Mouse (Mus musculus): ENCODE measurements around the gene Zbtb21.

Gene Zbtb21

GRCm38 (mm10) chr16:97941844-97942243 is 20.6 kb downstream of the Zbtb21 start:
- DNase-seq, result no peak

- no peak for DNase-seq
Measured at GRCm38 (mm10) chr16:97940471-97940973, 21.9 kb downstream of the Zbtb21 start.

- DNase-seq, result no peak
Measured at GRCm38 (mm10) chr16:97935815-97936214, 26.6 kb downstream of the Zbtb21 start.

GRCm38 (mm10) chr16:97930231-97930630 is 32.2 kb downstream of the Zbtb21 start:
- DNase-seq, result no peak

- no peak for DNase-seq
Measured at GRCm38 (mm10) chr16:97929520-97929919, 32.9 kb downstream of the Zbtb21 start.

GRCm38 (mm10) chr16:97927331-97927938 is 35.0 kb downstream of the Zbtb21 start:
- DNase-seq, result no peak

GRCm38 (mm10) chr16:97926381-97926780 is 36.0 kb downstream of the Zbtb21 start:
- DNase-seq, result no peak

- no peak for DNase-seq
Measured at GRCm38 (mm10) chr16:97925760-97926159, 36.7 kb downstream of the Zbtb21 start.

GRCm38 (mm10) chr16:97923700-97924099 is 38.7 kb downstream of the Zbtb21 start:
- no peak for DNase-seq

- no peak for DNase-seq
Measured at GRCm38 (mm10) chr16:97922779-97923126, 39.7 kb downstream of the Zbtb21 start.

GRCm38 (mm10) chr16:97921961-97922778 is 40.3 kb downstream of the Zbtb21 start:
- DNase-seq, result peak; percentile 74

- DNase-seq, result no peak
Measured at GRCm38 (mm10) chr16:97920621-97921020, 41.8 kb downstream of the Zbtb21 start.

- no peak for DNase-seq
Measured at GRCm38 (mm10) chr16:97919793-97920192, 42.6 kb downstream of the Zbtb21 start.

- DNase-seq, result no peak
Measured at GRCm38 (mm10) chr16:97912873-97913272, 49.5 kb downstream of the Zbtb21 start.

GRCm38 (mm10) chr16:97909356-97909755 is 53.1 kb downstream of the Zbtb21 start:
- no peak for DNase-seq

- no peak for DNase-seq
Measured at GRCm38 (mm10) chr16:97907496-97907895, 54.9 kb downstream of the Zbtb21 start.

GRCm38 (mm10) chr16:97906337-97906736 is 56.1 kb downstream of the Zbtb21 start:
- DNase-seq, result no peak

- no peak for DNase-seq
Measured at GRCm38 (mm10) chr16:97905449-97905991, 56.9 kb downstream of the Zbtb21 start.

- no peak for DNase-seq
Measured at GRCm38 (mm10) chr16:97904035-97904434, 58.4 kb downstream of the Zbtb21 start.

- DNase-seq, result no peak
Measured at GRCm38 (mm10) chr16:97897346-97898024, 64.9 kb downstream of the Zbtb21 start.
